Mouse (Mus musculus) ES-Bruce4 (cell line): Measurements from ENCODE around the gene Plcg2.

Experiments used
- CTCF ChIP-seq: IDR thresholded peaks from one replicate; pipeline ENCODE4 v1.8.1; 2011; ENCODE audit warnings: low read depth, low read length
- POLR2A ChIP-seq: IDR thresholded peaks from one replicate; pipeline ENCODE4 v1.8.1; 2011; ENCODE audit warnings: low read length; ENCODE audit not compliant: insufficient read depth

DNA sequence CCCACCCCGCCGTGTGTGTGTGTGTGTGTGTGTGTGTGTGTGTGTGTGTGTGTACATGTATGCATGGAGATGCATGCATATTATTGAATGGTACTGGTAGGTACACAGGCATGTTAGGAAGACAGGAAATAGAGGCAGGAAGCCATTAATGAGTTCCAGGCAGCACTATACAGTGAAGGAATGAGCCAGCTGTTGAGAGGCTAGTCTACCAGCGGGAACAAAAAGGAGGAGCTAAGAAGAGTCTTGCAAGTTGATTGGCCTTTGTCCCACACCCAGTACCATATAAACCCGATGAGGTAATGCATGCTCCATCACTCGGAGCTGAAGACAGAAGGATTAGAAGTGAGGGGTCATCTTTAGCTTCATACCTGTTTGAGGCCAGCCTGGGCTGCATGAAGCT, 39.7 kb upstream of the Plcg2 start:
- TF ChIP-seq CTCF (no peak), POLR2A (no peak)
